Mouse (Mus musculus) spleen, postnatal 14 days (tissue): Measurements from ENCODE around the gene Tatdn2.

Experiments used
- DNase-seq, 2 experiments: peaks; one replicate each; pipeline ENCODE4 v3.0.0; 2021 to 2022; ENCODE audit warnings: low spot score in 2 of 2

The Tatdn2 gene

GRCm38 (mm10) chr6:113714276-113714675, 17.4 kb downstream of the Tatdn2 start:
- DNase-seq, result no peak

GRCm38 (mm10) chr6:113714797-113715196, 17.9 kb downstream of the Tatdn2 start:
- DNase-seq, result no peak

GRCm38 (mm10) chr6:113717541-113717940, 20.7 kb downstream of the Tatdn2 start:
- no peak for DNase-seq

- no peak for DNase-seq
These were observed 23.0 kb downstream of the Tatdn2 start, which contains the start of gene Ghrl for GRCm38 (mm10) chr6:113719878-113720277. Gene Ghrl, minus strand, starts transcription at chr6:113719880.

DNA sequence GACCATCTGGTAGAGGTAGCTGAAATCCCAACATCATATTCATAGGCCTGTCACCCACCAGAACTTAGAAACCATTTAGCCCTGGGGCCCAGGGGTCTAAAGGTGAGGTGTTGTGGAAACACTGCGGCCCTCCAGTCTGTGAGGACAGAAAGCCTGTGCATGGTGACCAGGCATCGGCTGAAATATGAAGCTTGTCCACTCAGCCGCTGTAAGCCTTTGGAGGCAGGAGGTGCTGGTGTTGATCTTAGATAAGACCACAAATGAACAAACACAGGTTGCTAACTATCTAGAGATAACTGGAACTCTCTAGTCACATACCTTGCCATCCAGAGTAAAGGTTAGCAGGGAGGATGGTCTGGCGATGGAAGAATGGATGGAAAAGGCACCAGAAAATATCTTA, 24.2 kb downstream of the Tatdn2 start:
- no peak for DNase-seq

DNA sequence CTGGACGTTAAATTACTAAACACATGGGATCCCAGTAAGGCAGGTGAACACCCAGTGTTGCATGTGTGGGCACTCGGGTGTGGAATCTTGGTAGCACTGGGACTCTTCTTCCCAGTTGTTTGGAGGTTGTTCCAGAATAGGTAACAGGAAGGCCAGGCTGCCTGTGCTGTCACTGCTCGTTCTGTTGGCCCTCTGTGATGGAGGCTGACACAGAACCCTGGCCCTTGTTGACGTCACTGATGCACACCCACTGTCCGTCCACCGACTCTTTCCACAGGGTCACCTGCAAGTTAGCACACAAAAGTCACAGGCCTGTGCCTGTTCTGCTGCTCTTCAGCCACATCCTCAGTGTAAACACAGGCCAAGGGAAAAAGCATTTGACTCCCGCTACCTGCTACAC, 31.3 kb downstream of the Tatdn2 start:
- no peak for DNase-seq

GRCm38 (mm10) chr6:113731296-113731695, 34.4 kb downstream of the Tatdn2 start:
- DNase-seq, result no peak

DNA sequence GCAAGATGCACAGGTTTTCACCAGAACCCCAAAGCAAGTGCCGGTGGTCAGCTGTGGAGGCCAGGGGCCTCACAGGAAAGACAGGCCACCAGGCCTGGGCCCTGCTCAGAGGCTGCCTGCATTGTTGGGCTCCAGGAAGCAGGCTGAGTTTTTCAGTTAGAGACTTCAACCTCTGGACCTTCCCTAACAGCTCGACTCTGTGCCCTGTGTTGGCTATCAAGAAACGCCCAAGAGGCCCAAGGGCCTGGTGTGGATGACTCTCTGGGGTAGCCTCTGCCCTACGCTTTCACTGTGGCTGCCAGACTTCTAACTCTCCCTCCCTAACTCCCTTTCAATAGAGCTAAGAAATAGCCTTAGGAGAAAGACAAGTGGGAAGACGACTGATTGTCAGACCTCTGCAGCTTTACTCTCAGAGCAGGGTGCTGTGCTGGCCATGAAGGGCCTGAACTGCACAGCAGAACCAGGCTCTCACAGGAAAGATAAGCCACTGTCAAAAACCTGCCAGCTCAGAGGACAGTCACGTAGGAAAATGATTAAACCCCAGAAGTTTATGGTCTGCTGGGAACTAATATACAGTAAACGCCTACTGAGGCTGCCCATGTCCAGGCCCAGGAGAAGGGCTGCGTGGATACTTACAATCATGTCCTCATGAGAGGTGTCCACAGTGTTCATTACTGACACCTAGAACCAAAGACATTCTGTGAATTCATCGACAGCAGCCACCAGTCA, 40.6 kb downstream of the Tatdn2 start:
- no peak for DNase-seq

DNA sequence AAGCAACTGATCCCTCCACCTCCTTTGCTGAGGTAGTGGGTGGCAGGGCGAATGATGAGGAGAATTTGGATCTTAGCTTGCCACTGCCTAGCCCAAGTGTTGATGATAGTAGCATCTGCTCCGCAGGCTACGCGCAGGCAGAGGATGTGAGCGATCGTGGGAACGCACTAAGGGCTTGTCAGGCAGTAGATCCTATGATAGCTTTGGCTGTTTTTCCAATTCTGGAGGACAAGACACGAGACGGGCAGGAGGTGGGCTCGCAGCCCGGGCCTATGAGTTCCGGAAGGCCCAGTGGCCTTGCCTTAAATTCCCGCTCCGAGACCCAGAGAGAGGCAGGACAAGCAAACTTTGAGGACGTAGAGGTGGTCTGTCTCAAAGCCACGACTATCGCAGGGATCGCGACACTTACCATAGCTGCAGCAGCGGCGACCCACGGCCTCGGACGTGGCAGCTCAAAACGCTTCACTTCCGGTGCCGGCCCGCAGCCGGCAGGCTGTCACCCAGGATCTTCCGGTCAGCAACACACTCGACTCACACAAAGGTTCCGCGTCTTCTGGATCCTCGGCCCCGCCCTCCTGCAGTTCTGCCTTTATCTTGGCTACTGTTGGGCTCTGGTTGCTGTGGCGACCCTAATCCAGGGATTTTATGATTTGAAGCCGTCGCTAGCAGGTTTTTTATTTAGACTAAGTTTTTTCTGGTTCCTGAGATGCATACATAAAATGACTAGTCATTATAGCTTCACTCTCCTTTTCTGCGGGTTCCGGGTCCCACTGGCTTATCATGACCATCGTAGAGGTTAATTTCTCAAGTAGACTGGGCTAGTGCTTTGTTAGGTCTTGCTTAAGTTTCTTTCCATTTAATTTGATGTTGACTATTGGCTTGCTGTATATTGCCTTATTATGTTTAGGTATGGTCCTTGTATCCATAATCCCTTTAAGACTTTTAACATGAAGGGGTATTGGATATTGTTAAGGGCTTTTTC, 43.7 kb downstream of the Tatdn2 start, which contains the start of gene Sec13:
Gene Sec13 (minus strand): TSS at position 508 of the 982 bp plus-strand sequence.
- peak; percentile 73 to 84 for DNase-seq

DNA sequence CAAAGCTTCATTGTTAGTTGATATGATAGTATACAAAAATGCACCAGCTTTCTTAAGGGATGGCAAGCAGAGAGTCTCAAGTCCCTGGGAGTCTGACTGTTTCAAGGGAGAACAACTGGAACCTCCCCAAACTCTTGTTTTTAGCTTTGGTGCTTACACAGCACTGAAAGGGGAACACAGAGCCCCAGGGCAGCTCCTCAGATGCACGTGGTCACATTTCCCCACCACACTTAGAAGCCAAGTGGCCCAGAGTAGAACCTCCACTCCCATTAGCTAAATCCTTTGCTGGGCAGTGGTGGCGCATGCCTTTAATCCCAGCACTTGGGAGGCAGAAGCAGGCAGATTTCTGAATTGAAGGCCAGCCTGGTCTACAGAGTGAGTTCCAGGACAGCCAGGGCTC, 44.6 kb downstream of the Tatdn2 start:
- no peak for DNase-seq

- no peak for DNase-seq
These were observed 45.5 kb downstream of the Tatdn2 start for GRCm38 (mm10) chr6:113742321-113742720.

- no peak for DNase-seq
These were observed 46.3 kb downstream of the Tatdn2 start for GRCm38 (mm10) chr6:113743111-113743510.

DNA sequence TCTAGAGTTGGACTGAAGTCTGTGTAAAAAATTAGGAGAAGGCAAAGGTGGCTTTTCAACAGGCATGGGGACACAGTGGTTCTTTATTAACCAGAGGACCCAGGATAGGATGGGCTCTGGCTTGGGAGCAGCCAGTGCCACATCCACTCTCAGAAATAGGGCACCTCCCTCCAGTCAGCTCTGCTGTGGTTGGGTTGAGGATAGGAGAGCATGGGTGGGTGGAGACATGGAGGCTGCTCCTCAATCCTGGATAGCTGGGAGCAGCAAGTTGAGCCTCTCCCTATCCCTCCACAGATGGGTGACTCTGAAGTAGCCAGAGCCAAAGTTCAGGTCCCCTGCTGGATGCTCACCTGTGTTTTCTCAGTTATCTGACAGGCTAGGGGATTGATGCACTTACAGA, 48.3 kb downstream of the Tatdn2 start:
- no peak for DNase-seq

DNA sequence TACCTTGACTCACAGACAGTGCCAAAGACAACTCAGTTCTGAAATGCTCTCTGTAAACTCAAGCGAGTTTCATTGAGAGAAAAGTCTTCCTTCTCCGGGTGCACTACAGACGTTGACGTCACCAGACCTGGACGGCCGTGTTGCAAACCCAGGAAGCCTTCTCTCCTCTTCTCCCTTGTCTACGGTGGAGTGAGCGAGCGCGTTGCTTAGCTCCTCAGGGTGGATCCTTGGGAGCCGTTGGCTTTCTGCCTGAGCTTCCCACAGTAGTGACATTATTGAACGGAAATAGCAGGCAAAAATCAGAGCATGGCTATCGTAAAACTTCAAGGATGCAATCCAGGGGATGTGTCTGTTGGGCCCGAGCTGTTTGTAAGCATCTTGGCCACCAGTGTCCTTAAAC, 50.4 kb downstream of the Tatdn2 start:
- DNase-seq, result no peak

DNA sequence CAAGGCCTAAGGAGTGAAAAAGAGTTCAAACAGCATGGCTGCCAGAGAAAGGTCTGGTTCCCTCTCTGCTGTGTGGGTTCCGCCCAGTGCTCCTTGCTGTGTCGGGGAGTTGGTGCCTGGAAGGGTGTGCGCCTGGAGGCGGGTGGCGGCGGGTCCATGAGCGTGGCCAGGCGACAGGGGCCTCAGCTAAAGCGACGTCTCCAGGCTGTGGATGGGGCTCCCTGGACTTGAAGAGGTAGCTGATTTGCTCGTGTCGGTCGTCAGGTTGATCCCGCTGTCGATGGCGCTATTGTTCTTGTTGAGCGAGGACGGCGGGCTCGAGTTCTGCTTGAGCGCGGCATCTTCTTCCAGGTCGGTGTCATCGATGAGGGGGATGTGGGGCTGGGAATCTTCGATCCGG, 51.5 kb downstream of the Tatdn2 start:
- DNase-seq, result no peak

GRCm38 (mm10) chr6:113749119-113749685, 52.4 kb downstream of the Tatdn2 start:
- no peak for DNase-seq
